Mouse (Mus musculus) brain, embryonic 14.5 days (tissue): ENCODE measurements around the gene Serpina3g.

ENCODE experiments used
- CTCF ChIP-seq: fragments of 200-500 bp; IDR thresholded peaks from 2 replicates; pipeline ENCODE4 v1.5.1; 2012; ENCODE audit warnings: inconsistent platforms, mild to moderate bottlenecking, moderate library complexity, borderline replicate concordance; ENCODE audit not compliant: insufficient read depth, insufficient read length; ENCODE audit errors: extremely low read depth
- POLR2A ChIP-seq: fragments of 200-500 bp; IDR thresholded peaks from 2 replicates; pipeline ENCODE4 v1.6.1; 2012; ENCODE audit warnings: mild to moderate bottlenecking, inconsistent platforms, borderline replicate concordance; ENCODE audit not compliant: poor library complexity, insufficient read depth, insufficient read length, severe bottlenecking; ENCODE audit errors: extremely low read depth

DNA sequence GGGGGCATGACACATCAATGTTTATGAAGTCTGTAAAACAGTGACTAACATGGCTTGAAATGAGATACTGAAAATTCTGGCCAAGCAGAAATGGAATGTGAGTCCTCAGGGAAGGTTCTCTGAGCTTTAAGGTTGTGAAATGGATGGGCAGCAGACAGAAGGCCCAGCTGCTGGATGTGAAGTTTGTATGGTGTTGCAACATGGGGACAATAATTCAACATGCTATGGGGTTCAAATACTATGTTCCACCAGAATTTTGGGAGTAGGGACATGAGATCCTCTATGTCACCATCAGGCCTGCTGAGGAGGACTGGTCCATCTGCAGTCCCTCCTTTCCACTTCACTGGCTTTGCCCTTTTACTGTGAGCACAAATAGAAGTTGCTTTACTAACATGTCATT, 7.3 kb downstream of the Serpina3g start:
- no peak for TF ChIP-seq POLR2A
- TF ChIP-seq CTCF, result no peak
